Mouse (Mus musculus) liver, adult 10 weeks (tissue): ENCODE data around the gene Cks2. TPM values are rescaled to one million over a fixed set of nuclear protein-coding genes. Genes with fewer than 3 reads are reported as not detected.

Experiments used
- polyA plus RNA-seq: library from polyadenylated mRNA; stranded (reverse); fragments of 350-450 nt; fragmentation: Illumina TruSeq; extraction: RNeasy Lipid Tissue Mini Kit (QIAGEN cat#74804); gene quantifications from one replicate; pipeline ENCODE4 v1.2.3, GENCODE M21; 2014; ENCODE audit warnings: low read depth, low replicate concordance

The Cks2 gene
- 113 TPM for polyA plus RNA-seq

GRCm38 (mm10) chr13:51644829-51645789, at the start of gene Cks2:
Cks2 (plus strand) TSS chr13:51645232.

DNA sequence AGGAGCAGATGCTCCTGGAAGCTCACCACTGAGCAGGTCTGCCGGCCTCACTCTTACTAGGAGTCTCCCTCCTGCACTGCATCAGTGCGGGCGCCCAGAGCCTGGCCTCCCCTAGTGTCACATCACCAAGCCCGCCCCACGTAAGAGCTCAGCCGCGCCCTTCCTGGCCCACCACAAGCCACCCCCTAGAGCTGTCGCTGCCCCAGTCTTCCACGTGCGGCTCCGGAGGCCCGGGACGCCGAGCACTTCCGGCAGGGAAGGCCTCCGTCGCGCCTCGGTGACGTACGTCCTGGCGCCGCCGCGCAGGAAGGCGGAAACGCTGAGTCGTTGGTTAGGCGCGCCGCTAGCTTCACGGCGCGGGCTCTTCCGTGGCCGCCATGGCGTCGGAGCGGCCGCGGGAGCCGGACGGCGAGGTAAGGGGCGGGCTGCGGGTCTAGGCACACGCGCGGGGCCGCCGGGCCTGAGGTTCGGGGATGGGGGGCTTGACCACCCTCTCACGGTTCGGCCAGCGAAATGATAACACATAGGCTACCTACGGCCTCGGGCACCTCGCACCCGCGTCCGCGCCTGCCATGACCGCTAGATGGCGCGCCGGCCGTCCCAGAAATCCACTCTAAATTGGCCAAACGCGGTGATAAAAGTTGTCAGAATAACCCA, 6.5 kb downstream of the Cks2 start, which contains the start of gene Secisbp2:
Gene Secisbp2, plus strand, starts transcription at position 290 of the 657 bp plus-strand sequence.

Other genes starting within 250 kb of the Cks2 start
- 0.87 TPM for gene S1pr3, start 236.6 kb upstream of the Cks2 start, polyA plus RNA-seq
- gene Shc3, start 75.8 kb upstream of the Cks2 start, polyA plus RNA-seq = not detected
- 6.2 TPM for gene Secisbp2, start 6.5 kb downstream of the Cks2 start, polyA plus RNA-seq
- 0.34 TPM for gene Sema4d, start 148.5 kb downstream of the Cks2 start, polyA plus RNA-seq
- 1.7 TPM for gene Gadd45g, start 201.4 kb downstream of the Cks2 start, polyA plus RNA-seq